Mouse (Mus musculus): ENCODE measurements around the gene Ireb2. TPM values are rescaled to one million over a fixed set of nuclear protein-coding genes. Genes with fewer than 3 reads are reported as not detected.

Gene Ireb2
- polyA plus RNA-seq, 1 experiment, result 36.5 TPM

GRCm38 (mm10) chr9:54855638-54856037 is 8.0 kb upstream of the Ireb2 start:
- Histone ChIP-seq H3K27me3 (ENCODE audit: control insufficient read depth, insufficient read depth, low read length) (no peaks in the 10 kb centered on the region), H3K36me3 (ENCODE audit: control insufficient read depth, insufficient read depth, low read length) (no peaks in the 10 kb centered on the region), H3K27ac (ENCODE audit: control insufficient read depth, insufficient read depth, low read depth, low read length) (no peak overlapping the region), H3K4me1 (ENCODE audit: control insufficient read depth, insufficient read depth, low read length) (no peaks in the 10 kb centered on the region), H3K4me3 (ENCODE audit: control insufficient read depth, low read depth, low read length) (no peak overlapping the region)
- TF ChIP-seq POLR2A (IDR thresholded peaks at IDR 0.05; ENCODE audit: control insufficient read depth, low read depth, low read length) (no peak), CTCF (IDR thresholded peaks at IDR 0.05; ENCODE audit: control insufficient read depth, insufficient read depth, insufficient replicate concordance, low read depth, low read length) (no peak)

GRCm38 (mm10) chr9:54856121-54856520 is 7.5 kb upstream of the Ireb2 start:
- TF ChIP-seq POLR2A (IDR thresholded peaks at IDR 0.05; ENCODE audit: control insufficient read depth, low read depth, low read length) (no peak), CTCF (IDR thresholded peaks at IDR 0.05; ENCODE audit: control insufficient read depth, insufficient read depth, insufficient replicate concordance, low read depth, low read length) (no peak)
- no peaks in the 10 kb centered on the region for H3K27me3 ChIP-seq (ENCODE audit: control insufficient read depth, insufficient read depth, low read length)
- H3K4me1 ChIP-seq (ENCODE audit: control insufficient read depth, insufficient read depth, low read length), result no peaks in the 10 kb centered on the region
- no peaks in the 10 kb centered on the region for H3K36me3 ChIP-seq (ENCODE audit: control insufficient read depth, insufficient read depth, low read length)
- H3K27ac ChIP-seq (ENCODE audit: control insufficient read depth, insufficient read depth, low read depth, low read length), result no peak overlapping the region
- H3K4me3 ChIP-seq (ENCODE audit: control insufficient read depth, low read depth, low read length), result no peak overlapping the region

GRCm38 (mm10) chr9:54857474-54857873 is 6.1 kb upstream of the Ireb2 start:
- Histone ChIP-seq H3K36me3 (ENCODE audit: control insufficient read depth, insufficient read depth, low read length) (no peaks in the 10 kb centered on the region), H3K27me3 (ENCODE audit: control insufficient read depth, insufficient read depth, low read length) (no peaks in the 10 kb centered on the region), H3K4me3 (ENCODE audit: control insufficient read depth, low read depth, low read length) (no peak overlapping the region), H3K27ac (ENCODE audit: control insufficient read depth, insufficient read depth, low read depth, low read length) (no peak overlapping the region), H3K4me1 (ENCODE audit: control insufficient read depth, insufficient read depth, low read length) (no peaks in the 10 kb centered on the region)
- TF ChIP-seq POLR2A (IDR thresholded peaks at IDR 0.05; ENCODE audit: control insufficient read depth, low read depth, low read length), result no peak
- TF ChIP-seq CTCF (IDR thresholded peaks at IDR 0.05; ENCODE audit: control insufficient read depth, insufficient read depth, insufficient replicate concordance, low read depth, low read length), result no peak

GRCm38 (mm10) chr9:54860526-54860925 is 3.1 kb upstream of the Ireb2 start:
- H3K4me1 ChIP-seq (ENCODE audit: control insufficient read depth, insufficient read depth, low read length), result peaks cover 5% of the 10 kb centered on the region
- no peak overlapping the region for H3K27ac ChIP-seq (ENCODE audit: control insufficient read depth, insufficient read depth, low read depth, low read length)
- H3K36me3 ChIP-seq (ENCODE audit: control insufficient read depth, insufficient read depth, low read length), result peaks cover 3% of the 10 kb centered on the region
- H3K27me3 ChIP-seq (ENCODE audit: control insufficient read depth, insufficient read depth, low read length), result no peaks in the 10 kb centered on the region
- no peak for TF ChIP-seq CTCF (IDR thresholded peaks at IDR 0.05; ENCODE audit: control insufficient read depth, insufficient read depth, insufficient replicate concordance, low read depth, low read length)
- no peak for TF ChIP-seq POLR2A (IDR thresholded peaks at IDR 0.05; ENCODE audit: control insufficient read depth, low read depth, low read length)
- no peak overlapping the region for H3K4me3 ChIP-seq (ENCODE audit: control insufficient read depth, low read depth, low read length)

- Histone ChIP-seq H3K27me3 (ENCODE audit: control insufficient read depth, insufficient read depth, low read length) (no peaks in the 10 kb centered on the region), H3K27ac (ENCODE audit: control insufficient read depth, insufficient read depth, low read depth, low read length) (no peak overlapping the region), H3K4me3 (ENCODE audit: control insufficient read depth, low read depth, low read length) (no peak overlapping the region), H3K4me1 (ENCODE audit: control insufficient read depth, insufficient read depth, low read length) (no peaks in the 10 kb centered on the region), H3K36me3 (ENCODE audit: control insufficient read depth, insufficient read depth, low read length) (0 out of 2 replicates have a peak, but pooled peaks cover 1% of the 10 kb centered on the region)
- TF ChIP-seq CTCF (IDR thresholded peaks at IDR 0.05; ENCODE audit: control insufficient read depth, insufficient read depth, insufficient replicate concordance, low read depth, low read length) (no peak), POLR2A (IDR thresholded peaks at IDR 0.05; ENCODE audit: control insufficient read depth, low read depth, low read length) (no peak)
Measured at GRCm38 (mm10) chr9:54878759-54879158, 15.2 kb downstream of the Ireb2 start.

GRCm38 (mm10) chr9:54892111-54892510 is 28.5 kb downstream of the Ireb2 start:
- peaks cover 2% of the 10 kb centered on the region; the same call in 1 of the 2 replicates for H3K36me3 ChIP-seq (ENCODE audit: control insufficient read depth, insufficient read depth, low read length)
- no peak overlapping the region for H3K27ac ChIP-seq (ENCODE audit: control insufficient read depth, insufficient read depth, low read depth, low read length)
- H3K4me3 ChIP-seq (ENCODE audit: control insufficient read depth, low read depth, low read length), result no peak overlapping the region
- H3K4me1 ChIP-seq (ENCODE audit: control insufficient read depth, insufficient read depth, low read length), result no peaks in the 10 kb centered on the region
- H3K27me3 ChIP-seq (ENCODE audit: control insufficient read depth, insufficient read depth, low read length), result no peaks in the 10 kb centered on the region
- TF ChIP-seq POLR2A (IDR thresholded peaks at IDR 0.05; ENCODE audit: control insufficient read depth, low read depth, low read length) (no peak), CTCF (IDR thresholded peaks at IDR 0.05; ENCODE audit: control insufficient read depth, insufficient read depth, insufficient replicate concordance, low read depth, low read length) (no peak)

- Histone ChIP-seq H3K36me3 (ENCODE audit: control insufficient read depth, insufficient read depth, low read length) (peaks cover under 1% of the 10 kb centered on the region; the same call in 1 of the 2 replicates), H3K4me1 (ENCODE audit: control insufficient read depth, insufficient read depth, low read length) (no peaks in the 10 kb centered on the region), H3K27ac (ENCODE audit: control insufficient read depth, insufficient read depth, low read depth, low read length) (no peak overlapping the region), H3K4me3 (ENCODE audit: control insufficient read depth, low read depth, low read length) (no peak overlapping the region), H3K27me3 (ENCODE audit: control insufficient read depth, insufficient read depth, low read length) (no peaks in the 10 kb centered on the region)
- TF ChIP-seq CTCF (IDR thresholded peaks at IDR 0.05; ENCODE audit: control insufficient read depth, insufficient read depth, insufficient replicate concordance, low read depth, low read length) (no peak), POLR2A (IDR thresholded peaks at IDR 0.05; ENCODE audit: control insufficient read depth, low read depth, low read length) (no peak)
Measured at GRCm38 (mm10) chr9:54897097-54897496, 33.5 kb downstream of the Ireb2 start.

GRCm38 (mm10) chr9:54909446-54909845 is 45.9 kb downstream of the Ireb2 start:
- Histone ChIP-seq H3K4me3 (ENCODE audit: control insufficient read depth, low read depth, low read length) (no peak overlapping the region), H3K4me1 (ENCODE audit: control insufficient read depth, insufficient read depth, low read length) (no peaks in the 10 kb centered on the region), H3K36me3 (ENCODE audit: control insufficient read depth, insufficient read depth, low read length) (no peaks in the 10 kb centered on the region; the same call in 1 of the 2 replicates), H3K27me3 (ENCODE audit: control insufficient read depth, insufficient read depth, low read length) (no peaks in the 10 kb centered on the region), H3K27ac (ENCODE audit: control insufficient read depth, insufficient read depth, low read depth, low read length) (no peak overlapping the region)
- no peak for TF ChIP-seq CTCF (IDR thresholded peaks at IDR 0.05; ENCODE audit: control insufficient read depth, insufficient read depth, insufficient replicate concordance, low read depth, low read length)
- TF ChIP-seq POLR2A (IDR thresholded peaks at IDR 0.05; ENCODE audit: control insufficient read depth, low read depth, low read length), result no peak
